Mouse (Mus musculus) cerebellum, postnatal 36 days (tissue): Measurements from ENCODE around the gene Fam189a2.

Experiments
- DNase-seq, 2 experiments: peaks; one replicate each; pipeline ENCODE4 v3.0.0; 2021 to 2022; ENCODE audit warnings: mixed read lengths in 2 of 2

Gene Fam189a2

DNA sequence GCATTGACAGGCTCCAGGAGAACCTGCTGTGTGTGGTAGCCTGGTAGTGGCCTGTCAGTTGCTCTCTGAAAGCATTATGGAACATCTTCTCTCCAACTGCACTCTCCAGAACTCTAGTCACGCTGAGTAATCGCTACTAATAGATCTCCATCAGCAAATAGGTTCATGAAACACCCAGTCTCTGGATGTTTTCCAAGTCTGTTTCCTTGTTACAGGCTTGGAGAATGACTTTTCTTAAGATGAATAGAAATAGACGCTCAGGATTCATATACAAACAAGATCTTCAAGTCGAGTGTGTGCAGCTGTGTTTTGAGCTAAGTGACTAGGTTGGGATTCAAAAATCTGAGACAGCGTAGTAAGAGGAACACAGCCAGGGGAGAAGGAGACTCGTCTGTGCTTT is 106.8 kb downstream of the Fam189a2 start:
- DNase-seq, result no peak
